Mouse (Mus musculus) layer of hippocampus, adult 2 months (tissue): ENCODE results near the gene Znrf1. TPM values are rescaled to one million over a fixed set of nuclear protein-coding genes. Genes with fewer than 3 reads are reported as not detected.
"Not testable (repeated sequence)": the region's sequence is repeated elsewhere in the genome, so short reads cannot be mapped to it uniquely, and the experiment has no call there.

Experiments used
- DNase-seq, 2 experiments: peaks; one replicate each; pipeline ENCODE4 v3.0.0; 2022; ENCODE audit warnings: low spot score in 2 of 2
- H3K27ac ChIP-seq: fragments of 200-600 bp; 2 replicates; pipeline ENCODE4 v1.8.1; 2022
- H3K4me3 ChIP-seq: fragments of 200-600 bp; 2 replicates; pipeline ENCODE4 v1.8.1; 2022; ENCODE audit warnings: mild to moderate bottlenecking
- CTCF ChIP-seq: fragments of 200-600 bp; conservative IDR thresholded peaks from 2 replicates; pipeline ENCODE4 v1.8.1; 2022; ENCODE audit warnings: antibody characterized with exemption, mild to moderate bottlenecking, moderate library complexity
- long read RNA-seq, 2 experiments: library from polyadenylated mRNA; stranded (forward); transcript quantifications; one replicate each; pipeline ENCODE4 v2.0.0; 2021; ENCODE audit warnings: borderline mapping rate in 2 of 2
- total RNA-seq, 2 experiments: library from RNA; stranded (reverse); gene quantifications; 2 replicates each; pipeline ENCODE4 v1.2.3; 2021

The Znrf1 gene
- total RNA-seq, result 100 to 1,000 TPM; 105 to 107 TPM
- long read RNA-seq, experiment 1, full-length matches to known transcripts, result 48 of 64 reads
- long read RNA-seq, experiment 1, partial matches to known transcripts, result 0 of 64 reads
- long read RNA-seq, experiment 1, other reads (novel, unspliced or antisense), result 16 of 64 reads
- long read RNA-seq, experiment 2, full-length matches to known transcripts, result 49 of 64 reads
- long read RNA-seq, experiment 2, partial matches to known transcripts, result 6 of 64 reads
- long read RNA-seq, experiment 2, other reads (novel, unspliced or antisense), result 9 of 64 reads

DNA sequence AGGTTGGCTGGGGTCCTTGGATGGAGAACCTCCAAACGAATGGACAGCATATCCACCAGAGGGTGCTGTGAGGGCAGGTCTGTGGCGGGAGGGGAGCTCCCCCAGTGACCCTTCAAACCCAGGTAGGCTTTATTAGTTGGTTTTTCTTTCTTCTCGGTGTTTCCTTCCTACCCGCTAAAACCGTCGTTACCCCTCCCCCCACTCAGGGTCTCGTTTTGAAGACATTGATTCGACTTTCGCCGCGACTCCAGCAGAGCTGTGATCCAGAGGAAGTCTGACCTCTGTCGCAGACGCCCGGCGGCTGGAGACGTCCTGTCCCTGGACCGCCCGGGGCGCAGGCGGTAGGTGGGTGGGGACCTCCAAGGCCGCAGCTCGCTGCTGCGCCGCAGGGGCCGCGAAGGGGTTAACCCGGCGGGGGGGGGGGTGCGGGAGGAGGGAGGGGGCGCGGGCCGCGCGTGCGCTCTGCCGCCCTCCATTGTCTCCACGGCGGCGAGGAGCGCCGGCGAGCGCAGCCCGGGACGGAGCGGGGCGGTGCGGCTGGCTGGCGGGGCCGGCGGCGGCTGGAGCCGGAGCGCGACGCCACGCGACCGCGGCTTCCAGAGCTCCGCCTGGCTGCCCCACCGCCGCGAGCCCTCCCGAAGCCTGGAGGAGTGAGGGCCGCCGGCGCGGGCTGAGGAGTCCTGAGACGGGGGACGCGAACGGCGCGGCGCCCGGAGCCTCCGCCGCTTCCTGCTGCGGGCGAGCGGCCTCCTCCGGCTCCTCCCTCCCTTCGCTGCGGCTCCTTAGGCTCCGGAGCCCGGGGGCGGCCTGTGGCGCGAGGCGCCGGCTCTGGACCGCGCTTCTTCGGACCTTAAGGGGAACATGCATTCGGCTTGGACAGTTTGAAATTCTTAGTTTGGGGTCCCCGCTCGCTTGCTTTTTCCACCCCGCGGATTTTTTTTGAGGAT lies at the start of gene Znrf1:
Gene Znrf1 (plus strand): TSS at position 67 of the 947 bp plus-strand sequence.
- Histone ChIP-seq H3K27ac (peak within 1 kb of the TSS; percentile 95), H3K4me3 (peak within 1 kb of the TSS; percentile 91)
- DNase-seq, result peak; percentile 27 to 69
- TF ChIP-seq CTCF, result peak; percentile 69

GRCm38 (mm10) chr8:111490034-111490591 lies 45.8 kb upstream of the Znrf1 start:
- no peak for DNase-seq
- Histone ChIP-seq H3K4me3 (no peak overlapping the region), H3K27ac (peak overlapping the region; percentile 32)
- TF ChIP-seq CTCF, result no peak

DNA sequence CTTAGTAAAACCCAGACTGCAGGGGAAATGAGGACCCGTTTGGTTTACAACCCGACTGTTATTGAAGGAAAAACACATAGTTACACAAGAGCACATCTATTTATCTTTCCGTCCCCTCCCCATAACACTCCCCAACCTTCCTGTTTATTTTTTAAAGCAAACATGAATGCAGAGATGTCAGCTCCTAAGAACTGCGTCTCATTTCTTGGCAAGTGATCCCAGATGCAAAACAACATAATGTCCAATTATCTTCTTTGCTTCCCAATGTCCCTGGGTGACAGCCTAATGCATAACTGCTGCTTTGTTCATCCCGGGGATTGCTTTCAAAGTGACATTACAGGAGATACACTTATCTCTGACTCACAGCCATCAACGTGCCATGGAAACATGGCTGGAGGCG lies 44.7 kb upstream of the Znrf1 start:
- no peak for TF ChIP-seq CTCF
- H3K27ac ChIP-seq, result peak overlapping the region; percentile 32
- no peak overlapping the region for H3K4me3 ChIP-seq
- no peak for DNase-seq

GRCm38 (mm10) chr8:111492508-111492907 lies 43.4 kb upstream of the Znrf1 start:
- H3K4me3 ChIP-seq, result no peak overlapping the region
- no peak for TF ChIP-seq CTCF
- DNase-seq, result no peak
- no peak overlapping the region for H3K27ac ChIP-seq

DNA sequence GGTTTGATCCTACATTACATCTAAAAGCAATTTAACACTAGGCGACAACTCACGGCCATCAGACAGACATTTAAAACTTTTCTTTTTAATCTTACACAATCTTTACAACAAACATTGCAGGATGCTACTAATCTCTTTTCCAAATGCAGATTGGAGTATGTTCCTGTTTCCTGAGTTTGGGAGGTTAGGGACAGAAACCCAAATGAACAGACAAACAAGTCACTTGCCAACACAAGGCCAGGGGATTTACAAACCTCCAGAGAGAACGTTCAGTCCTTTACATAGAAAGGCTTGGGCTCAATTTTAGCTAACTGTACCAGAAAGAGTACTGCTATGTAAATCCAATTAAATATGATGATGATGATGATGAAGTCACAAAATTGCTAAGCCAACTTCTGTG lies 42.7 kb upstream of the Znrf1 start:
- DNase-seq, result no peak
- Histone ChIP-seq H3K4me3 (no peak overlapping the region), H3K27ac (no peak overlapping the region)
- no peak for TF ChIP-seq CTCF

- DNase-seq, result no peak
- H3K27ac ChIP-seq, result no peak overlapping the region
- TF ChIP-seq CTCF, result no peak
- no peak overlapping the region for H3K4me3 ChIP-seq
Observed at GRCm38 (mm10) chr8:111496326-111496725, 39.6 kb upstream of the Znrf1 start.

- not testable (repeated sequence) for H3K27ac ChIP-seq, DNase-seq, H3K4me3 ChIP-seq
Observed at GRCm38 (mm10) chr8:111498249-111498648, 37.6 kb upstream of the Znrf1 start.

DNA sequence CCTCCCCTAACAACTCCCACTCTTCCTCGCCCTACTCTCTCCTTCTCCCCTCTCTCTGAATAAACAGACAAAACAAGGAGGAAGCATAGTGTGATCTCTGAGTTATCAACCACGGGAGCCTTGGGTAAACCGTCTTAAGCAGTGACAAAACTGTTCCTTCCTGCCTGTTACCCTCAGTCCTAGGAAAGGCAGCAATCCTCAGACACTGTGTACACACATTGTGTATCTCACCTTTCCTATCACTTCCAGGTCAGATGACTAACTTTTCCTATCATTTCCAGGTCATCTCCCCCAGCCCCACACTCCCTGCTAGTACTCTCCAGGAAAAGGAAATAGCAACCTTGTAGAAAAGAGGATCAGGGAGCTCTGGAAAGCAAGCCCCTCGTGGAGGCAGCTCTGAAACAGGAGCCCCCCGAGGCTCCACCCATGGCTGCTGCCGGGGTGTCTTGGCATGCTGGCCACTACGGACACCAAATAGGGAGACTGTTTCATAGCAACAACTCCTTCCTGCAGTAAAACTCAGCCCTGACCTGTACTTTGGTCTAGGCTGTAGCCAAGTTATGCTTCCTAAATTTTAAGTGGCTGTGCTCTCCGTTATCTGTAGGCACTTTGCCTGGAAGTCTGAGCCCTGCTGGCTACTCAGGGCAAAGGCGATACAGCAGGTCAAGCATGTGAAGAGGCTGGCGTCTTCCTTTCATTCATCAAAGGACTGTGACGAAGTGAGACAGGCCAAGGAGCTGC lies 34.0 kb upstream of the Znrf1 start:
- Histone ChIP-seq H3K4me3 (no peak overlapping the region), H3K27ac (no peak overlapping the region)
- no peak for DNase-seq
- TF ChIP-seq CTCF, result no peak

DNA sequence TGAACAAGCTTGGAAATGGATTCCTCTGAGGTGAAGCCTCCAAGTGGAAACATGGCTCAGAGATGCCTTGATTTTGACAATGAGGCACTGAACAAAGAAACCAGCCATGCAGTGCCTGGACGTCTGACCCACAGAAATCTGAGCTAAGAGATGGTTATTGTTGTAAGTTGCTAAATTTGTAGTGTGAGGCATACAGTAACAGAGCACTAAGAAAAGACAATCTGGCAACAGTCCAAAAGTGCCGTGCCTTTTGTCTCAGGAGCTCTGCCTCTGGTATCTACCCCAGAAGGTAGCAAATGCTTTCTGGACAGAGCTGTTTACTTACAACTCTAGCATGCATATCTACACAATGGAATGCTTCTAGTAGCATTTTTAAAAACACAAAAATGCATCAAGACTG lies 27.3 kb upstream of the Znrf1 start:
- no peak overlapping the region for H3K4me3 ChIP-seq
- H3K27ac ChIP-seq, result no peak overlapping the region
- no peak for TF ChIP-seq CTCF
- no peak for DNase-seq

DNA sequence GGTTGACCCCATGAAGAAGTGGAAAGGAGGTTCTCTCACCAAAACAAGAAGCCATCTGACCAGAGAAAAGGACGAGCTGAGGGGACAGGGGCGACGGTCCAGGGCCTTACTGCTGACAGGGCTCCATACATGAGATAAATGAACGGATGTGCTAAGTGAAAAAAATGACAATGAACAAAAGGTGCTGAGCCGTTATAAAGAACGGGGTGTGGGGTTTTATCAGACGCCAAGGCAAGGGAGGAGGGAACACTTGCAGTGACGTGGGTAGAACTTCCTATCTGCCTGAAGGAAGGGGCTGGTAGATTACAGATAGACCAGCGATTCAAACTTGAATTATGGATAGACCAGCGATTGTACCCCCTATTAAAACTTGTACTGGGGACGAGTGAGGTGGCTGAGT lies 26.6 kb upstream of the Znrf1 start:
- H3K4me3 ChIP-seq, result no peak overlapping the region
- TF ChIP-seq CTCF, result no peak
- DNase-seq, result no peak
- no peak overlapping the region for H3K27ac ChIP-seq

GRCm38 (mm10) chr8:111510401-111510800 lies 25.5 kb upstream of the Znrf1 start:
- Histone ChIP-seq H3K4me3 (no peak overlapping the region), H3K27ac (no peak overlapping the region)
- DNase-seq, result no peak
- no peak for TF ChIP-seq CTCF

DNA sequence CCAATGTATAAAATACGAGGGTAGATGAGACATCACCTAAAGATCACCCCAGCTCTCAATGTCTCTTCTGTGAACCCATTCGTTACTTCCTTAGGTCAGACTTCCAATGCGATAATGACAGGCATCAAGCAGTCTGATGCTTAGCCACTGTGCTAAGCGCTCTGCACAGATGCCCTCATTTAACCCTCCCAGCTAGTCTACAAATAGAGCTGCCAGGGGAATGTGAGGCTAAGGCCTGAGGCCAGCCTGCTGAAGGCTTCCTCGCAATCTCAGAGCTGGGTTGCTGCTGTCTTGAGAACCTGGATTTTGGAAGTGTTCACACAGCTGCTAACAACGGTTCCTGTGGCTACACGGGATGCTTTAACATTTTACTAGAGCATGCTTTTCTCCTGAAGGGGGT lies 23.0 kb upstream of the Znrf1 start:
- no peak for DNase-seq
- no peak overlapping the region for H3K4me3 ChIP-seq
- TF ChIP-seq CTCF, result no peak
- no peak overlapping the region for H3K27ac ChIP-seq

GRCm38 (mm10) chr8:111513446-111513845 lies 22.5 kb upstream of the Znrf1 start:
- no peak overlapping the region for H3K4me3 ChIP-seq
- no peak for DNase-seq
- no peak overlapping the region for H3K27ac ChIP-seq
- TF ChIP-seq CTCF, result no peak
